Mouse (Mus musculus): ENCODE data around the gene Tanc2. TPM values are rescaled to one million over a fixed set of nuclear protein-coding genes. Genes with fewer than 3 reads are reported as not detected.
A peak's percentile ranks its signal among the peaks of the same experiment; 100 is the strongest.

The Tanc2 gene
- total RNA-seq (2014; fragmentation: Nextera tagmentation), result 1.6 and 1.9 TPM in 2 replicates
- 0.52 and 1.2 TPM in 2 replicates for total RNA-seq (2017)

DNA sequence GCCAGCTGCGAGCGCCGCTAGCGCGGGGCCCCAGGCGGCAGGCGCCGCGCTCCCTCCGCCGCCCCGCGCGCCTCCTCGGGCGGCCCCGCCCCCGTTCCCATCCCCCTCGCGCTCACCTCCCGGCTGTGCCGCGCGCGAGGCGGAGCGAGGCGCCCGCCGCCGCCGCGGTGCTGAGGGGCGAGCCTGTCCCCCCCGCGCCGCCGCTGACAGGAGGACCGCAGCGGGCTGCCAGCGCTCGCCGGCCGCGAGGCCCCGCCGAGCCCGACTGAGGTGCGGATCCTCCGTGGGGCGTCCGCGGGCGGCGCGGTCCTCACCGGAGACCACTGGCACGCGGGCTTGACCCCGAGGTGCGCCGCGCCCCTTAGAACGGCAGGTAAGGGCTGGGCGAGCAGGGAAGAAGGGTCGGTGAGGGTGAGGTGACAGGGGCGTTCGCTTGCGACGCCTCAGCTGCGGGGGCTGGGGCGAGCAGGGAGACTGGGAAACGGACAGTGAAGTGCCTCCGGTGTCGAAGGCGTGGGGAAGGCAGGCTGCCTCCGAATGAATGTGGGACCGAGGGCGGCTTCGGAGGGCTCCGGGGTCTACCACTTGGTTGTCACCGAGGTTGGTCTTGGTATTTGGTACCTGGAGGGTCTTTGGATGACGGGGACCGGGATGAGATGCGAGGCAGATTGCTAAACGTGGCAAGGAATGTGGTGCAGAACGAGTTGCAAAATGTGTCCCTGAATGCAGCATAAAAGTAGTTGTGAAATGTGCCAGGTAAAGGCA, at the start of gene Tanc2:
Gene Tanc2, plus strand, starts transcription at position 110 of the 765 bp plus-strand sequence.
- peak; percentile 3; the same call in 1 of the 2 replicates for ATAC-seq (replicated peaks; ENCODE audit: poor library complexity, severe bottlenecking)

DNA sequence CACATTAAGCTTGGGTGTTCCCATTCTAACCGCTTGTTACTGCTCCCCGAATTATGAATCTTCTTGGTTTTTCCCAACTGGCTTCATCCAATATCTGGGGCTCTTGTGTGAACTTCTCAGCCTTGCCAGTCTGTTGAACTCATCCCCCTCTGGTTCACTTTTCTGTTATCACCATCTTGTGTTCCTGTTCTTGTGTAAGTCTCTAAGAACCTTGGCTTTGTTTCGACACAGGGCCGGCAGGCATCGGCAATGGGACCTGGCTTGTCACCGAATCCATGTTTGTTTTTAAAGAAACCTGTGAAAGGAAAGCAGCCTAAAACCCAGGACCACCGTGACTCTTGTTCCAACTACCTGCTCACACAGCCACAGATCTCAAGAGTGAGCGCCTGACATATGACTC, 49.0 kb upstream of the Tanc2 start:
- ATAC-seq (replicated peaks; ENCODE audit: poor library complexity, severe bottlenecking), result no peak

DNA sequence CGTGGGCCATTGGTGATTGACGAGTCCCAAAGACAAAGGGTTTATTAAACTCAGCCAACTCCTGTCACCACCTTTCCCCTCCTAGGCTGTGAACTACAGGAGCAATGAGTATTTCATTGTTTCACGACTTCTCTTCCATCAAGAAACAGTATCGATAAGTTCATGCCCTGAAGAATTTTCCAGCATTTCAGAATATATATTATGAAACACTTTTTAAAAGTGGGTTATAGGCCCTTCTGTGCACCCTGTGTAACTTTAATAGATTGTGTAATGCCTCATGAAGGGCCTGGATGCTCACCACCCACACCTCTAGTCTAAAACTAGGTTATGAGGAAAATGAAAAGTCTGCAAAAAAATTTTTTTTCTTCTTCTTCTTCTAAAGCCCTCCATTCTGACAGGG, 48.4 kb upstream of the Tanc2 start:
- no peak for ATAC-seq (replicated peaks; ENCODE audit: poor library complexity, severe bottlenecking)

DNA sequence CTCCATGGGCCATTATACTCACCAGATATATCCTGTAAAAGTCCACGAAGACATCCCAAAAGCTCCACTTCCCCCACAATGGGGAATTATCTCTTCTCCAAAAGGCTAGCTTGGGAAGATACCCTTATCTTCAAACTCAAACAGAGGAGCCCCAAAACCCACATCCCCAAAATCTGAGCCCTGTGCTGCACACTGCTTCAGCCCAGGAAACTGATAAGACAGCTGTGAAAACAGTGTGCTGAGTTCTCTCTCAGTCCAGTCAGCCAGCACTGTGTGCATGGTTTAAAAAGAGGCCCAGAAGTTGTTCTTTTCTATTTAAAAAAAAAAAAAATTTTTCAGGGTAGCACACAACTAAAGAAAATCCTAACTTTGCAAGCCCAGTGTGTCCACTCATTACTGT, 47.7 kb upstream of the Tanc2 start:
- no peak for ATAC-seq (replicated peaks; ENCODE audit: poor library complexity, severe bottlenecking)

DNA sequence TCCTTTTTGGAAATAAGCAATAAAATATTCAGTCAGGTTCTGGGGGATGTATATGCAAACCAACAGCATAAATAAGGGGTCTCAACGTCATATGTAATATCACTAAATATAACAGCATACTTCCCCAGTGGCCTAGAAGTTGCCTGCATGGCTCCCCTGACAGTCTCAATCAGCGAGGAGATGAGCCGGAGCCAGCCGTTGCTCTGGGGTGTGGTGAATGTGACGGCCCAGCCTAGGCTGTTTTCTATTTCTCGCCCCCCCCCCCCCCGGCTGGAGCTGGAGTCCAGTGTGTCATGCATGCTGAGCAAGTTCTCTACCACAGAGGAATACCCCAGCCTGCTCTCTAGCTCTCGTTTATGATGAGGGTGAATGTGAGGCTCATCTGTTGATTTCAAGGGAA, 44.0 kb upstream of the Tanc2 start:
- no peak for ATAC-seq (replicated peaks; ENCODE audit: poor library complexity, severe bottlenecking)

DNA sequence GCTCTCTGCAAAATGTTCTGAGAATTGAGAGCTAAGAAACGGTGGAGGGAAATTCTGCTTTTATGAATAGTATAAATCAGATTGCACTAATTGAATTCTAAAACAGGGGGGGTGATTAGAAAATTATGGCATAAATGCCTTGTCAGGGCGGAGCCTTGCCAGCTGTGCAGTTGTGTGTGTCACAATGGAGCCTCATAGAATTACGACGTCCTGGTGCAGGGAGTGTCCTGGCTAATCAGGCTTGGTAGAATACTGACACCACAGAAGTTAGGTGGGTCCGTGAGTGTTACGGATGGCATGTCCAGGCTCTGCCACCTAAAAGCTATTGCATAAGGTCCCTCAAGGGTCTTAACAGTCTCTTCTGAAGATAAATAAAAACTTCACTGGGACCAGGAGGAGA, 43.4 kb upstream of the Tanc2 start:
- ATAC-seq (replicated peaks; ENCODE audit: poor library complexity, severe bottlenecking), result no peak

DNA sequence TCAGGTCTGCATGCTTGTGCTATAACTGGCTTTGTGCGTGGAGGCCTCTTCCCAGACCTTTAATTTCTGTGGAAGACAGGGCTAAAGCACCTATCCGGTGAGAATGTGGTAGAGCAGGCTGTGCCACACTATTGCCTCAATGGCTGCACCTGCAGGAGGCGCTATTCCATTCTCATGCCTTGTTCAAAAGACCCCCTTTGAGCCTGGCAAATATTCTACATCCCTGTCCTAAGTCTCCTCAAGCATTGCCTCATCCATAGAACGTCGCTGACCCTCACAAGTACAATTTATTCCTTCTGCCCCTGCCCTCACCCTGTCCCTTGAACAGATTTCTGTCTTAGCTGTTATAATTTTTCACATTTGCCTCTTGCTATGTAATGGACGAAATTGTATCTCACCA, 41.4 kb upstream of the Tanc2 start:
- no peak for ATAC-seq (replicated peaks; ENCODE audit: poor library complexity, severe bottlenecking)

DNA sequence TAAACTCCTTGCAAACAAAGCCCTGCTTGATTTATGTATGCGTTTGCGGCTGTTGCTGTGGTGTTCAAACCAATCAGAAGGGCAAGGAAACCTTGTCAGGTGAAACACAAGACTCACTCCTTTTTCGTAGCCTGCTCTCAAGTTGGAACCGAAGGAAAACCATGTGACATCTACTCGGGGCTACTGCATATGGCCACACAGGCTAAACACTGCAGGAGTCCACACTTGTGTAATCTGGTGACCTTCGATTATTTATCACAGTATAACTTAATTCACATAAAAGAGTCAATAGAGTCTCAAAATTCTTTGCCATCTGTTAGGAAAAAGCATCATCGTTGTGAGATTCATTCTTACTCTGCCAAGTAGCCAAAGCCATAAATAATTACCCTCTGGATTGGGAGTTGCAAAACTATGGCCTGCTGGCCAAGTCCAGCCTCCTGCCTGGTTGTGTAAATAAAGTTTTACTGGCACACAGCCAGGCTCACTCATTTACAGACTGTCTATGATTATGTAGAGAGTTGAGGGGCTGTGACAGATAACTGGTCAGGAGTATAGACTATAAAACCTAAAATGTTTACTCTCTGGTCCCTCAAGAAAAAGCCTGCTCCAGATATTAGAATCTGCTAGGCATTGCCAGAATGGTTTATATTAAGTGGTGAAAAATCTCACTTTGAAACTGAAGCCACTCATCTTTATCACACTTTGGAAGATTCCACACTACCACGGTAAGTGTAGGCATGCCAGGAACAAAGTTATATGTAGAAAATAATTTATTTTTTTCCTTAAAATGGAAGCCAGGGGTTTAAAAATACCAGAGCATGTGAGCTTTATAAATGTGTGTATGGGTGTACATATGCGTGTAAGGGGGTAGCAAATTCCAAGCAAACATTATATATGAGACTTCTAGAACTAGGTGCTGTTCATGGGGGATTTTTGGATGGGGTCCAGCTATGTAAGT, 40.3 kb upstream of the Tanc2 start:
- no peak for ATAC-seq (replicated peaks; ENCODE audit: poor library complexity, severe bottlenecking)

DNA sequence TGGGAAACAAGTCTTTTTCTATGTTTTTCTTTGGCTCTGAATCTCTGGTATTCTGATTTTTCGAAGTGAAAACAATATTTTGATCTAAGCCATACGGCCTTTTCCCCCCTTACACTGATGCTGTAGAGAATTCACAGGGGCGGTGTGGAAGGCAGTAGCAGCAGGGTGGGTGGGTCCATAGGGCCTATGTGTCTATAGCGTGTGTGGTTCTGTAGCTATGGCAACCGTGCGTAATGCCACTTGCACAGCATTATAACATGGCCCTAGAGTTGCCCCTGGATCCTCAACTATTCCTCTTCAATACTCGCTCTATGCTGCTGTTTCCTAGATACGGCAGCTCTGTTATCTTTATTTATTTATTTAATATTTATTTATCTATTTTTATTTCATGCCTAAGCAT, 32.5 kb upstream of the Tanc2 start:
- no peak for ATAC-seq (replicated peaks; ENCODE audit: poor library complexity, severe bottlenecking)

DNA sequence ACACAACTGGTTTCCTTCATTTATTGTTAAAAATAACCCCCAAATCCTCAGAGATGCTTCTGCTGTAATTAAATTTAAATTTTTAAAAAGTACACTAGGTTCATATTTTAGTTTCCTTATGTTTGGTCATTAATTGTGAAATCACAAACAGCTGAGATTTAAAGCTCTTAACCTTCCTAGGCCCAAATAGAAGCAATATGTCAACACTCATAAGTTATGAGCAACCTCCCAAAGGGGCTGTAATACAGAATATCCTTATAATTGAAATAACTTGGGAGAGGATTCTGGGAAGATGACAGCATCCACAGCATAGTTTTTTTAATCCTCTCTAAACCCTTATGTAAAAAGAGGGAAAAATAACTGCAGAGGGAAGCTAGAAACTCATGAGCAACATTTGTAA, 31.7 kb upstream of the Tanc2 start:
- no peak for ATAC-seq (replicated peaks; ENCODE audit: poor library complexity, severe bottlenecking)

DNA sequence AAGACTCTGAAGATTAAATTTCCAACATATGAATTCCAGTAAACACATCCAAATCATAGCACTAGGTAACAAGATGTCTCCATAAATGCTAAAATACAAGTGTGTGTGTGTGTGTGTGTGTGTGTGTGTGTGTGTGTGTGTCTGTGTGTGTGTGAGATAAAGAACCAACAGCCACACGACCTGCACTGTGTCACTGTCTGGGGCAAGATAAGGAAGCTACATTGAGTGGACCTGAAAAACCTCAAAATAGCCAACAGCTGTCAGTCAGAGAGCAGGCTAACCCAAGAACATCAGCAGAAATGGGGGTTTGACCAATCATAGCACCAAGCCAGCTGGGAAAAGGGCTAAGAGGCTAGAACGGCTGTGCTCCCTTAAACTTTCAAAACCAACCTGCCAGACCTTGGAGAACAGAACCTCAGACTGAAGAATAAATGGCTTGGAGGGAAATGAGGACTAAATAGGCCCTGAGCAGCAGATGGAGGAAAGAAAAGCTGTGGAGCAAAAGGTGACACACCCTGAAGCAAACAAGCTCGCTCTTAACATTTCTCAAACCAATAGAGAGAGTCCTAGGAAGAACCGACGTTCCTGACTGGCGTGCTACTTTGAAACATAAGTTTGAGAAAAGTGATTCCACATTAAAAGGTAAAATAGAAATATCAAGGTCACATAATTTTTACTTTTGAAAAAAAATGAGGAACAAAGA, 30.8 kb upstream of the Tanc2 start:
- no peak for ATAC-seq (replicated peaks; ENCODE audit: poor library complexity, severe bottlenecking)

DNA sequence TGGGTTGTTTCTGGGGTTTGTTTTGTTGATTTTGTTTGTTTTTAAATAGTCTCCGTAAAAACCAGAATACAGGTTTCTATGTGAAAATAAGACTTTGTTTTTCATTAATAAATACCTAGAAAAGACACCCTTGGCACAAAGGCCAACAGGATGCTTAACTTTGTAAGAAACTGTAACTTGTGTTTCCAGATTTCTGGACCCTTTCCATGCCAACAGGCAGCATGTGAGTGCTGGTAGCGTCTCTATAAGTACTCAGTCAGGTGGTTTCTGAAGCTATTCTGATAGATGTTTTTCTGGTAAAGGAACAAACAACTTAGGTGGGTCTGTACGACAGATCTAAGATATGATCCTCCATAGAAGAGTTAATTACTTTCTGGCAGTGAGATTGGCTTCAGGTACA, 26.2 kb upstream of the Tanc2 start:
- ATAC-seq (replicated peaks; ENCODE audit: poor library complexity, severe bottlenecking), result no peak

DNA sequence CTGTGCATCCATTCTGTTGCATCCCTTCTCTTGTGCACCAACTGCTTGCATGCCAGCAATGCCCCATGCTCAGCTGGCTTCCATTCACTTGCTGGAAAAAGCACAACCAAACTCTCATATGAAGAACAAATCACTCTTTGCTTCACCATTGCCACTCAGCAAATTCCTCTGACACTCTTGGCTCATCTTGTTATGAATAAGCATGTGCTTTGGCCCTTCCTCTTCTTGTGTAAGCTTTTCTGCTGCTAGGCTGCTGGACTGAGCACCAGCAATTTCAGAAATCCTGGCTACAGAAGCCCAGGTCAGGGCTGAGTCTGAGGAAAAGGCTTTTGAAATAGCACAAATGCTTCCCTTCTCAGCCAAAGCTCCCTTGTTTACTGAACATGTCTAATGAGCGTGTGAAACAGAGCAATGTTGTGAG, 22.6 kb upstream of the Tanc2 start:
- no peak for ATAC-seq (replicated peaks; ENCODE audit: poor library complexity, severe bottlenecking)

DNA sequence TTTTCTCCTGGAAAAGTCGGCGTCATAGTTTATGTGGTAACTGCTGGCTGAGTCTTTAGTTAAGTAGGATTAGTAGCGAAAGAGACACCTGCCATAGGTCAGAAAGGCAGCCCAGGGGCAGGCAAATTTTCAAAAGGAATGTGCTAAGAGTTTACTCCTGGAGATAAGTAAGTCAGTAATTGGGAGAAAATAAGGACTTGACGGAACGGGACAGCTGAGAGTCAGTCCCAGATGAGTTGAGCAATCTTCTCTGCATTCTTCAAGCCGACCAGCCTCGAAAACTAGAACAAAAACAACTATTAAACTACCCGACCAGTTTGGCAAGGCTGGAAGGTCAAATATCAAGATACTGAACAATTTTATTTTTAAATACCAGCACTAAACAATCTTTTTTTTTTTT, 17.8 kb upstream of the Tanc2 start:
- no peak for ATAC-seq (replicated peaks; ENCODE audit: poor library complexity, severe bottlenecking)

DNA sequence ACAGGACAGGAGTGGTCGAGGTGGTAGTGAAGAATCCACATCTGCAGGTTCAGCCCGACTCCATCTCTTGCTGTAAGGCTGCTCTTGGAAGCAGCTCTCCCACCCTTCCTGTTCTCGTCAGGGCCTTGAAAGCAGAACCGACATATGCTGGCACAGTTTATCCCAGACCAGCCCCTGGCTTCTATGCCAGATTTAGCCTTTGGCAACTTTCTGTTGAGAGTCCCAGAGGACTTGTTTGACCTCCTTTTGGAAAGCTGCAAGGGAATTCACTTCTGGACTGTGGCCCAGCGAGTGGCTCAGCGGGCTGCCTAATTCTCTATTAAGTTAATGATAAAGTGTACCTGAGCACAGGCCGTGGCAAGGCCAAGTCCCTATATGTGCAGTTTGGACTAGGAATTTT, 15.5 kb upstream of the Tanc2 start:
- ATAC-seq (replicated peaks; ENCODE audit: poor library complexity, severe bottlenecking), result no peak

DNA sequence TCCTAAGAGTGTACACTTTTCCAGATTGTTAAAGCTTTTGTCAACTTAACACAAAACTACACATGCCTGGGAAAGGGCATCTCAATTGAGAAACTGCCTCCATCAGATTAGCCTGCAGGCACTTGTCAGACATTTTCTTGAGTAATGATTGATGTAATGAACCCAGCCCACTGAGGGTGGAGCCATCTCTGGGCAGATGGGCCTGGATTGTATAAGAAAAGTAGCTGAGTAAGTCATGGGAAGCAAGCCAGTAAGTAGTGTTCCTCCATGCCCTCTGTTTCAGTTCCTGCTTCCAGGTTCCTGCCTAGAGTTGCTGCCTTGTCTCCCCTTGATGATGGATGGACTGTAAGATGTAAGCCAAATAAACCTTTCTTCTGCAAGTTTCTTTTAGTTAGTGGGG, 12.6 kb upstream of the Tanc2 start:
- ATAC-seq (replicated peaks; ENCODE audit: poor library complexity, severe bottlenecking), result peak; percentile 59

DNA sequence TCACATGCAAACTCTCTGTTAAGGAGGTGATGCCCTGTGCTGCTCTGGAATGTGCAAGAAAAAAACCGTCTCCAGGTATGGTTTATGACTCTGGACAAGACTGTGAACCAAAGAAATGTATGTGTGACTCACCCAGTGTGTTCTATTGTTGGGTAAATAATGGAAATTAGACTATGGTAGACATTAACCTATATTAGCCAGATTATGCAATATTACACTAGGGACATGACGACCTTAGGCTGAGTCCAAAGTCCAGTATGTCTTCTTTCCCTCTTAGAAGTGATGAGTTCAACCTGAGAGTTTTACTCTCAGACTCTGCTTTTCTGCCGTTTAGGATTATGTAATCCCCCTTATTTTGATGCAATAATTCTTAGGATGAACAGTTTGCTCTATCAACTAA, 7.8 kb upstream of the Tanc2 start:
- ATAC-seq (replicated peaks; ENCODE audit: poor library complexity, severe bottlenecking), result no peak

DNA sequence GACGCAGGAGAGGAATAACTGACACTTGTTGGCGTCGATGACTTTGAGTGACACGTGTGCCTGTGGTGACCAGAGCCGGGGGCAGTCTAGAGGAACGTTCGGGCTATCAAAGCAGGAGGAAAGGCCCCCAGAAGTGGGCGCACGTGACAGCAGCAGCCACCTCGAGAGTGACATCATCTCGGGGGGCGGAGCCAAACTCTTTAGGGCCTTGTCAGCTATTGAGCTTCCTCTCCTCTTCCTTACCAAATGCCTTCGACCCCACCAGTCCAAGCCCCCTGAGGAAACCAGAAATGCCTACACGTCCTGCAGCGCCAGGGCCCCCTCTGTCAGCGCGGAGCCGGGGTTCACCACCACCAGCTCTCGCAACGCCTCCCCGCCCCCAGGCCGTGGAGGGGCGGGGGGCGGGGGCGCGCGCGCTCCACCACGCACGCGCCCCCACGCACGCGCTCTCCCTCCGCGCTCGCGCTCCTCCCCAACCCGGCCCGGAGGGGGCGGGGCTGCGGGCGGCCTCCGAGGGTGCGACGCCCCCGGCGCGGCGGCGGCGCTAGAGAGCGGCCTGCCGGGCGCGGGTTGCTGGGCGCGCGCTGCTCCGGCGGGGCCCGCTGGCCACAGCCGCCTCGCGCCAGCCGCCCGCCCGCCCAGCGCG, 432 bp upstream of the Tanc2 start:
- peak; percentile 85 for ATAC-seq (replicated peaks; ENCODE audit: poor library complexity, severe bottlenecking)

DNA sequence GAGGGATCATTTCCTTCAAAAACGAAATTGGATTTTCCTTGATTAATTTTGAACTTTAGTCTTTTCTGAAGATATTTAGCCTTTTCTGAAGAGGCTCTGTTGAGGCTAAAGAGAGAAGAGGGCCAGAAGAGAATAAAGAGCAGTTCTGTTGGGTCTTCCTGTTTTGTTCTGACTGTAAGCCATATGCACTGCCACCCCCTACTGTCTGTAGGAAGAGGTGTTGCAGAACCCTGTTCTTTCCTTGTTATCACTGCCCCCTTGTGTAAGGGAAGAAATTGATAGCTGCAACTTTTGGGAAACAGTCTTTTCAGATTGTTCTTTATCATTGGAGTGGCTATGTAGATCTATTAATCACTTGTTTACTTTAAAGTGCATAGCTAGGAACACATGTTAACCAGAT, 2.1 kb downstream of the Tanc2 start:
- ATAC-seq (replicated peaks; ENCODE audit: poor library complexity, severe bottlenecking), result peak; percentile 79

DNA sequence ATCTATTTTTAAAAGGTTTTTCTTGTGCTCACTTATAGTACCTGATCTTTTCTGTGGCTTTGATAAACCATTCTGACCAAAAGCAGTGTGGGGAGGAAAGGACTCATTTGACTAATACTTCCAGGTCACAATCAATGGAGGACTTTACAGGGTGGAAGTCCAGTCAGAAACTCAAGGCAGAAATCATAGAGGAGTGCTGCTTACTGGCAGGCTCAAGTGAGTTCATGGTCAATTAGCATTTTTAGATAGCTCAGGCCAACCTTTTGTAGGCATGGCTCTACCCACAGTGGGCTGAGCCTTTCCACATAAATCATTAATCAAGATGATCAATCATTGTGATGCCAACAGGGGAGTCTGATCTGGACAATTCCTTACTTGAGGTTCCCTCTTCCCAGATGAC, 12.4 kb downstream of the Tanc2 start:
- ATAC-seq (replicated peaks; ENCODE audit: poor library complexity, severe bottlenecking), result no peak
